Mouse (Mus musculus): ENCODE measurements around the gene Btbd6. TPM values are rescaled to one million over a fixed set of nuclear protein-coding genes. Genes with fewer than 3 reads are reported as not detected.

Gene Btbd6
- polyA plus RNA-seq, 1 experiment from 2014 or later, result 34.5 TPM

GRCm38 (mm10) chr12:112941776-112942713 is 34.2 kb upstream of the Btbd6 start, which contains the start of gene Nudt14:
Nudt14 (minus strand) TSS chr12:112942124.
- Histone ChIP-seq H3K27ac (peak within 1 kb of the TSS; percentile 36; the same call in 1 of the 2 replicates), H3K36me3 (no peaks in the 10 kb centered on the region), H3K4me3 (peak within 1 kb of the TSS; percentile 71), H3K9me3 (replicated peaks) (no peaks in the 10 kb centered on the region), H3K4me2 (replicated peaks) (peak within 1 kb of the TSS; percentile 56), H3K4me1 (peaks cover 44% of the 10 kb centered on the region), H3K27me3 (no peaks in the 10 kb centered on the region), H3K9ac (peak within 1 kb of the TSS; percentile 69)
- WGBS, result 3% methylated on average over 47 of the region's 58 CpGs
- ATAC-seq (ENCODE audit: low FRiP score), result peak; percentile 75

- Histone ChIP-seq H3K9ac (no peak overlapping the region), H3K4me1 (peaks cover 33% of the 10 kb centered on the region), H3K4me2 (replicated peaks) (no peak overlapping the region), H3K27me3 (no peaks in the 10 kb centered on the region), H3K9me3 (replicated peaks) (no peaks in the 10 kb centered on the region), H3K27ac (no peak overlapping the region), H3K36me3 (no peaks in the 10 kb centered on the region), H3K4me3 (no peak overlapping the region)
- no peak for ATAC-seq (ENCODE audit: low FRiP score)
- 79% methylated on average over 2 of the region's 2 CpGs for whole genome bisulfite sequencing
Measured at GRCm38 (mm10) chr12:112943669-112944068, 32.6 kb upstream of the Btbd6 start.

- Histone ChIP-seq H3K27me3 (no peaks in the 10 kb centered on the region), H3K27ac (no peak overlapping the region), H3K4me2 (replicated peaks) (no peak overlapping the region), H3K36me3 (no peaks in the 10 kb centered on the region), H3K9ac (no peak overlapping the region), H3K4me1 (peaks cover 23% of the 10 kb centered on the region), H3K9me3 (replicated peaks) (no peaks in the 10 kb centered on the region), H3K4me3 (no peak overlapping the region)
- no peak for ATAC-seq (ENCODE audit: low FRiP score)
- 24% methylated on average over 4 of the region's 4 CpGs for WGBS
Measured at GRCm38 (mm10) chr12:112947307-112947706, 29.0 kb upstream of the Btbd6 start.

- peak; percentile 89 for ATAC-seq (ENCODE audit: low FRiP score)
- Histone ChIP-seq H3K36me3 (no peaks in the 10 kb centered on the region), H3K4me3 (peak overlapping the region; percentile 59), H3K9ac (peak overlapping the region; percentile 86), H3K27me3 (no peaks in the 10 kb centered on the region), H3K27ac (peak overlapping the region; percentile 93), H3K4me1 (peaks cover 22% of the 10 kb centered on the region), H3K4me2 (replicated peaks) (peak overlapping the region; percentile 80), H3K9me3 (replicated peaks) (no peaks in the 10 kb centered on the region)
- under 1% methylated on average over 58 of the region's 58 CpGs for WGBS
Measured at GRCm38 (mm10) chr12:112950040-112950760, 26.1 kb upstream of the Btbd6 start.

- Histone ChIP-seq H3K9ac (peak overlapping the region; percentile 86; the same call in 1 of the 2 replicates), H3K4me1 (peaks cover 22% of the 10 kb centered on the region), H3K36me3 (no peaks in the 10 kb centered on the region), H3K9me3 (replicated peaks) (no peaks in the 10 kb centered on the region), H3K4me2 (replicated peaks) (peak overlapping the region; percentile 80), H3K27ac (peak overlapping the region; percentile 93), H3K27me3 (no peaks in the 10 kb centered on the region), H3K4me3 (peak overlapping the region; percentile 59)
- peak; percentile 46 for ATAC-seq (ENCODE audit: low FRiP score)
- WGBS, result 9% methylated on average over 6 of the region's 6 CpGs
Measured at GRCm38 (mm10) chr12:112950761-112951129, 25.5 kb upstream of the Btbd6 start.

GRCm38 (mm10) chr12:112951150-112951842 is 25.0 kb upstream of the Btbd6 start:
- ATAC-seq (ENCODE audit: low FRiP score), result no peak

GRCm38 (mm10) chr12:112952433-112952832 is 23.8 kb upstream of the Btbd6 start:
- Histone ChIP-seq H3K4me1 (peaks cover 22% of the 10 kb centered on the region), H3K27ac (no peak overlapping the region)
- no peak for ATAC-seq (ENCODE audit: low FRiP score)

More at GRCm38 (mm10) chr12:112951150-112951842, 25.0 kb upstream of the Btbd6 start:
- Histone ChIP-seq H3K36me3 (no peaks in the 10 kb centered on the region), H3K9ac (peak overlapping the region; percentile 86; the same call in 1 of the 2 replicates), H3K4me3 (no peak overlapping the region), H3K4me1 (peaks cover 22% of the 10 kb centered on the region), H3K4me2 (replicated peaks) (peak overlapping the region; percentile 80), H3K9me3 (replicated peaks) (no peaks in the 10 kb centered on the region), H3K27me3 (no peaks in the 10 kb centered on the region), H3K27ac (peak overlapping the region; percentile 93)
- WGBS, result 21% methylated on average over 7 of the region's 7 CpGs

GRCm38 (mm10) chr12:112952926-112953565 is 23.2 kb upstream of the Btbd6 start:
- no peak for ATAC-seq (ENCODE audit: low FRiP score)
- H3K36me3 ChIP-seq, result no peaks in the 10 kb centered on the region
- peaks cover 22% of the 10 kb centered on the region for H3K4me1 ChIP-seq
- no peak overlapping the region for H3K4me3 ChIP-seq
- H3K27me3 ChIP-seq, result no peaks in the 10 kb centered on the region
- H3K9ac ChIP-seq, result no peak overlapping the region
- no peak overlapping the region for H3K27ac ChIP-seq
- H3K4me2 ChIP-seq (replicated peaks), result no peak overlapping the region
- no peaks in the 10 kb centered on the region for H3K9me3 ChIP-seq (replicated peaks)
- 81% methylated on average over 3 of the region's 3 CpGs for WGBS

More at GRCm38 (mm10) chr12:112952433-112952832, 23.8 kb upstream of the Btbd6 start:
- H3K36me3 ChIP-seq, result no peaks in the 10 kb centered on the region
- no peak overlapping the region for H3K9ac ChIP-seq
- no peak overlapping the region for H3K4me3 ChIP-seq
- no peaks in the 10 kb centered on the region for H3K9me3 ChIP-seq (replicated peaks)
- H3K27me3 ChIP-seq, result no peaks in the 10 kb centered on the region
- WGBS, result 70% methylated on average over 8 of the region's 8 CpGs
- no peak overlapping the region for H3K4me2 ChIP-seq (replicated peaks)

GRCm38 (mm10) chr12:112955800-112956199 is 20.5 kb upstream of the Btbd6 start:
- H3K4me2 ChIP-seq (replicated peaks), result no peak overlapping the region
- peaks cover 19% of the 10 kb centered on the region for H3K36me3 ChIP-seq
- H3K4me3 ChIP-seq, result no peak overlapping the region
- H3K27ac ChIP-seq, result no peak overlapping the region; the same call in 1 of the 2 replicates
- 39% methylated on average over 4 of the region's 4 CpGs for WGBS
- peaks cover 10% of the 10 kb centered on the region for H3K4me1 ChIP-seq
- ATAC-seq (ENCODE audit: low FRiP score), result peak; percentile 36
- H3K9ac ChIP-seq, result no peak overlapping the region
- H3K9me3 ChIP-seq (replicated peaks), result no peaks in the 10 kb centered on the region
- no peaks in the 10 kb centered on the region for H3K27me3 ChIP-seq

- ATAC-seq (ENCODE audit: low FRiP score), result no peak
- H3K36me3 ChIP-seq, result peaks cover 44% of the 10 kb centered on the region
- no peaks in the 10 kb centered on the region for H3K27me3 ChIP-seq
- no peaks in the 10 kb centered on the region for H3K9me3 ChIP-seq (replicated peaks)
- no peak overlapping the region for H3K4me2 ChIP-seq (replicated peaks)
- no peak overlapping the region for H3K9ac ChIP-seq
- WGBS, result 38% methylated on average over 4 of the region's 4 CpGs
- no peak overlapping the region for H3K4me3 ChIP-seq
- H3K27ac ChIP-seq, result no peak overlapping the region
- H3K4me1 ChIP-seq, result no peaks in the 10 kb centered on the region
Measured at GRCm38 (mm10) chr12:112958303-112958702, 18.0 kb upstream of the Btbd6 start.

- Histone ChIP-seq H3K4me3 (no peak overlapping the region), H3K36me3 (peaks cover 55% of the 10 kb centered on the region), H3K27ac (no peak overlapping the region), H3K4me2 (replicated peaks) (no peak overlapping the region), H3K4me1 (no peaks in the 10 kb centered on the region), H3K9ac (no peak overlapping the region), H3K27me3 (no peaks in the 10 kb centered on the region), H3K9me3 (replicated peaks) (no peaks in the 10 kb centered on the region)
- WGBS, result 85% methylated on average over 8 of the region's 8 CpGs
- ATAC-seq (ENCODE audit: low FRiP score), result no peak
Measured at GRCm38 (mm10) chr12:112959421-112959820, 16.9 kb upstream of the Btbd6 start.

Measured in hindbrain, embryonic 12.5 days (tissue).